Mouse (Mus musculus): ENCODE measurements around the gene Tsc2.

DNA sequence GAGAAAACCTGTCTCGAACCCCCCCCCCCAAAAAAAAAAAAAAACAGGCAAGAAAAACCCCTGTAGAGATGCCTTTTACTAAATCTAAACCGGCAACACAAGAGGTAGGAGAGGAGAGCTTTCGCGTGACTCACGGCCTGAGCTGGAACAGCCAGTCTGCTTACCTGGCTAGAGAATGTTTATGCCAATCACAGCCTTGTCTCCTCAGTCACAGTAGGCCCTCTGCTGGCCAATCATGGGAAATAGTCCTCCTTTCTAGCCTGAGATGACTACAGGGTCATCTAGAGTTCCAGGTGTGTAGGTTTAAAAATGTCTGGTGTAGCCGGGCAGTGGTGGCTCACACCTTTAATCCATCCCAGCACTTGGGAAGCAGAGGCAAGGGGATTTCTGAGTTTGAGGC lies 35.0 kb upstream of the Tsc2 start:
- no peak for TF ChIP-seq CTCF (IDR thresholded peaks at IDR 0.05; ENCODE audit: borderline replicate concordance, control insufficient read depth, extremely low read depth, insufficient read depth, low read length, poor library complexity)
- no peak for TF ChIP-seq POLR2A (IDR thresholded peaks at IDR 0.05; ENCODE audit: control insufficient read depth, extremely low read depth, insufficient read depth, low read length, poor library complexity)
